Mouse (Mus musculus): ENCODE results near the gene Jph2.
A peak's percentile ranks its signal among the peaks of the same experiment; 100 is the strongest.

Gene Jph2

DNA sequence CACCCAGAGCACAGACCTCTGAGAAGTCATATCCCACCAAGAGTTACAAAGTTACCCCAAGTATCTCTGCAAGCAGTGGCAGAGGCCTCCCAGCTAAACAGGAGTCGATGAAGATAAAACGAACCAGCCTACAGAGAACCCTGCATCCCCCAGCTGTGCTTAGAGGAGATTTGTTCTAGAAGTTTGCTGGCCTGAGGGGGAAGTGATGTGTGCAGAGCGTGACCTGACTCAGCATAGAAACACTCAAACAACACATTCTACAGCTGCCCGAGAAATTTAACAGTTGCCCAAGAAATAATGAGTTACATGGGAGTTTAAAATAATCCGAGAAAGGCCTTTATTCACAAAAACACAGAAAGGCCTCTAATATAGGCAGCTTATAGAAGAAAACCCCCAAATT lies 39.1 kb downstream of the Jph2 start:
- DNase-seq = no peak

DNA sequence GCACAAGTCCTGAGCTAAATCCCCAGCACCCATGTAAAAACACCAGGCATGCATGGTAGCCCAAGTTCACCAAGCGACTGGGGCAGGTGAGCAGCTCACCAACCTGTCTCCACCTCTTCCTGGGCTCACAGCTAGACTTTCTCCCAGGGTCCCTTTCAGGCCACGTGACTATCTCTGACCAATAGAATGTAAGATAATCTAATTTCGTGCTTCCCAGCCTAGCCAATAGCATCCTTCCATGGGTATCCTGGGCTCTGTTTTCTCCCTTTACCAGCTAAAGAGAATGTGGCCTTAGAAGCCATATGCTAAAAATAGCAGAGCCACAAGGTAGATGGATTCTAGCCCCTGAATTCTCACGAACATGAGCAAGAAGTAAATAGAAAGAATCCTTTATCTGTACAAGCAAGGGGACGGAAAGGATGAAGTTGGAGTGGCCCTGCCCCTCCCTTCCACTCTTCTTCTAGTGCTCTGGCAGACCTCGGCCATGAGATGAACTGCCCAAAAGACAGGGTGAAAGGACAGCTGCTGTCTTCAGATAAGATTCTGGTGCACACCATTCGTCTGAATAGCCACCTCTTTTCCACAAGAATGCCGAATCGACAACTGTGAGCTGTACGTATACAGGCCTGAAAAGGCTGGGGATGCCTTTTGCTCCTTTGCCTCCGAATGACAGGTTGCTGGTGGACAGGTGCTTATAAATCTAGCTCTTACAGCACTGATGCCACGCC lies 41.5 kb downstream of the Jph2 start:
- no peak for DNase-seq

DNA sequence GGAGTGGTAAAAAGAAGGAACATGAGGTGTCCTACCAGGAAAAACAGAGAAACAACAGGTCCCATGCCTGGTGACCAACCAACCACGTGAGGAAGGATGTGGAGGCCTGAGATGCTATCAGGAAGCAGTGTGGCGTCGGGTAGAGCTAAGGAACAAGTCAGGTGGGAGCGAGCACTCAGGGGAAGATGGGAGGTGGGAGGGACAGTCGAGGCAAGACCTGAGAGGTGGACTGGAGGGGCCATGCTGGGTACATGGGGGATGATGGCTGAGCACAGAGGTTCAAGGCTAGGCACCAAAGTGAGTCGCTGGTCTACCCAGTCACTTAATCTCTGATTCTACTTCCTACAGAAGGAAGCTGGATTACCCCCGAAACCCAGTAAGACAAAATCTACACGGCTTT lies 42.1 kb downstream of the Jph2 start:
- no peak for DNase-seq

DNA sequence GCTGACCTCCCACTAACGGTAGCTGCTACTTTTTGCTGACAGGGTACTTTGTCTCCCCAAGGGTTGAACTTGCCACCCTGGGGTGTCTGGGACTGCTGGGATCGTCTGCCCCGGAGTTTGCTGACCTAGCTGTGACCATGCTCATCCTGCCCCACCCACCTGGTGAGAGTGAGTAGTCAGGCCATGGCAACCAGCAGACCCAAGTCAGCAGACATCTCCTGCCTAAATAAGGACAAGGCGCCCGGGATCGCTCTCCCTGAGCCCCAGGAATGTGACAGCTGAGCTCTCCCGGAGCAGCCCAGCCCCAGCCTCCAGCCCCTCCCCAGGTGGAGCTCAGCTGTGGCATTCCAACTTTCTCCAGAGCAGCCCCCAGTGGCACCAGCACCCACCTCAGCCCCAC lies 44.1 kb downstream of the Jph2 start:
- DNase-seq = no peak

DNA sequence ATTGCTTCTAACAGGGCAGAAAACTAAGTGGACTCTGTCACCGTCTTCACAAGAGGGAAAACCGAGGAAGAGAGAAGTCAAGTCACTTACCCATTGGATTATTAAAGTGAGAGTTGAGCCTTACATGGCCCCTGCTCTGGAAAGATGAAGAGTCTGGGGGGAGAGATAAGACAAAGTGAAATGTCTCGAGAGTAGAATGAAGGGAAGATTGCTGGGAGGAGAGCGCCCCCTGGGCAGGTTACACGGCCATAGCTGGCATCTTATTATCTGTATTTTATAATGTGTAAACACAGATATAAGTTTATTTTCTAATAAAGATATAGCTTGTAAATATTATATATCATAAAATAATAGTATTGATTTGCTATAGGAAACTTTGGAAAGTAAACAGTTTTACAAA lies 47.4 kb downstream of the Jph2 start:
- no peak for DNase-seq

DNA sequence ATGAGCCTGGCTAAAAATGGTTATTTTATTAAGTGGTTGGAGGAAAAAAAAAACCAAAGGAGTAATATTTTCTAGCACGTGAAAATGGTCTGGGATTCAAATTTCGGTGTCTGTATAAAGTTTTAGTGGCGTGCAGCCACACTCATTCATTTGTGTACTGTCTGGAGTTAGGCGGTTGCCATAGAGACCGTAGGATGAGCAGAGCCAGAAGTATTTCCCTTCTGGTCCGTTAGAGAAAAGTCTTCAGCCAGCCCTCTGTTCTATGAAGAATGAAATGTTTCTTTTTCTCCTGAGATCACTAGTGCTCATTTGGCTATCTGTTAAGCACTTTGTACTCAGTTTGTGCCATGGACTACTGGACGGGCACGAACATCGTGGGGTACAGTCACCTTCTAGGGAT lies 48.4 kb downstream of the Jph2 start:
- no peak for DNase-seq

DNA sequence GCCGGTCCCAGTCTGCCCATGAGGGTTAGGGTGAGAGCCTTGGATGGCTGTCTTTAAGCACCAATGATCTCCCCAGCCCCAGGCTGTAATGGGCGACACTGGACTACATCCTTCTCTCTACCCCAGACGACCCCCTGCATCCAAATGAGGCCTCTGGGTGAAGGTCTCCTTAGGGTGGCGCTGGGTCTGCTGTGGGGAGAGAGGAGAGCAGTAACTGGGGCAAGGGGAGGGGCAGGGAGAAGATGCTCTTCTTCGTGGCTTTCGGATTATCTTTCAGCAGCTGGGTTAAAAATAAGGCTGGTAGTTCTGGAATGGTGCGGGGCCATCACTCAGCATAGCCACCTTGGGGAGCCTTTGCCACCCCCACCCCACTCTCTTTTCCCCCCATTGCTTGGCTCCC lies 49.1 kb downstream of the Jph2 start:
- DNase-seq = no peak

DNA sequence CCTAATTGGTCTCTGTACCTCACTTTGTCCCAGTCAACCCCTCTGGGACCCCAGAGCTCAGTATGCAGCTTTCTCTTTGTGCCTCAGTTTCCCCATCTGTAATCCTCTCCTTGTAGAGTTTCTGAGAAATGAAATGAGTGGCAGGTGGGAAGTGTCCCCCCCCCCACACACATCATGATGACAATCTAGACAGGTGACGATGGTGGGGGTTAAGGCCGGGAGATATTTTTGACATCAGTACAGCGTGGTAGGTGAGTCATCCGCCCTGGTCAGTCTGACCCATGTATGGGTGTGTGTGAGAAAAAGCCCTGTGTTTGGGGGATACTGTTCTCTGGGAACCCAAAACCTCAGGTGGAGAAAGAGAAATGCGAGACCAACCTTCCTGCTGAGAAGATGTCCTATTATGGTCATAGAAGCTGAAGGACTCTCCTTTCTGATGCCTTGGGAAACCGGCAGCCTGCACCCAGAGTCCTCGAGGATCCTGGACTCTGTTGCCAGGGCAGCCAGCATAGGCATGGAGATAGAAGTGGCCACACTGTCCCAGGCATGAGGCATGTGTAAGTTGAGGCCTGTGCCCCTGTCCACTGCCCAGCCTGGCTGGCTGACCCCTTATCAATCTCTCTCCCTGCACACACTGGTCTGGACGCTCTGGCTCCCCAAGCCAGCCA lies 50.1 kb downstream of the Jph2 start:
- no peak for DNase-seq

DNA sequence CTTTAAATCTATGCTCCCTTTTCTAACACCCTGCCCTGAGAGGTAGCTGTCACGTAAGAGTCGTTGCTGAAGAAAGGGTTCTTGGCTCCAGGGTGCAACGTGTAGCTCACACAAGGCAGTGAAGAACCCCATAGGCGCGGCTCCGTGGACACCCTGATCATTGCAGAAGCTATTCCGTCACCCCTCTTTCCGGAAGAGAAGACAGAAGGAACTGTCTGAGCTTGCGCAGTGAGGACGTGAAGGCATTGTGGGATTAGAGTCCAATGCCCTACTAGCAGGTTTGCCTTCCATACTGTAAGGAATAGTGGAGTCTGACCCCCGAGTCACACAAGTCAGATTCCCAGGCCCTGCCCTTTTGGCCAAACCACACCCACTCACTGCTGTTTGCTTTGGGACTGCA lies 51.3 kb downstream of the Jph2 start:
- no peak for DNase-seq

DNA sequence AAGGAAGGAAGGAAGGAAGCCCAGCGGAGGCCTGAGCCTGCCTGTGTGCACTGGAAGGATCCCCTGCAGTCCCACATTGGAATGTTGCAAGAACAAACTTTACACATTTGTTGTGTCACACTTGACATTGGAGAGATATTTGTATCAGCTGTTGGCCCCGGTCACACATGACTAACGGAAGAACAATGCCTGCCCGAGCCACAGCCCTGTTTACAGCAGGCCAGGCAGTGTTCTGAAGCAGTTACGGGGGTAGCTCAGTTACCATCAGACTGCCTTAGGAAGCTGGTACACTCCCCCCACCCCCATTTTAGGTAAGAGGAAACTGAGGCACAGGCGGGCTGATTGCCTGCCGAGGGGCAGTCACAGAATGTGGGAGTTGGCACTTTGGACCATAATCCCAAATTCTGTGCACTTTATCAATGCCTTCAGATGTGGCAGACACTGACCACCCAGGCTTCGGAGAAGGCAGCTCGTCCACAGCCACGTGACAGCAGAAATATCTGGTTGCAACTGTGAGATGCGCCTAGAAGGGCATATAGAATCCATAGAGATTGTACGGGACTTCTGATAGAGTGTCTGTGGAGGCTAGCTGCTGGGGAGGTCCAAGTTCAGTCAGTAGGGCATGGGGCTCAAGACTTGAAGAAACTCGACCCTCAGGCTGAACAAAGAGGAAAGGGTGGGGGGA lies 52.7 kb downstream of the Jph2 start:
- no peak for DNase-seq

DNA sequence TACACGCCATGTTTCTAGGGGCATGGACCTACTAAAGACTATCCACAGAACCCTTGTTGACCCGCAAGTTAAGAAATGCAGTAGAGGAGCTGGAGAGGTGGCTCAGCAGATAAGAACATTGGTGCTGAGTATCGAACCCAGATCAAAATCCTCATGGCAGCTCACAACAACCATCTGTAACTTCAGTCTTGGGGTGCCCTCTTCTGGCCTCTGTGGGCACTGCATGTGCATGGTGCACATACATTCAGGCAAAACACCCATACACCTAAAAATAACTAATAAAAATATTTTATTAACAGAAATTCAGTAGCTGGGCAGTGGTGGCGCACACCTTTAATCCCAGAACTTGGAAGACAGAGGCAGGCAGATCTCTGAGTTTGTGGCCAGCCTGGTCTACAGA lies 54.1 kb downstream of the Jph2 start:
- peak; percentile 22 to 43 for DNase-seq

DNA sequence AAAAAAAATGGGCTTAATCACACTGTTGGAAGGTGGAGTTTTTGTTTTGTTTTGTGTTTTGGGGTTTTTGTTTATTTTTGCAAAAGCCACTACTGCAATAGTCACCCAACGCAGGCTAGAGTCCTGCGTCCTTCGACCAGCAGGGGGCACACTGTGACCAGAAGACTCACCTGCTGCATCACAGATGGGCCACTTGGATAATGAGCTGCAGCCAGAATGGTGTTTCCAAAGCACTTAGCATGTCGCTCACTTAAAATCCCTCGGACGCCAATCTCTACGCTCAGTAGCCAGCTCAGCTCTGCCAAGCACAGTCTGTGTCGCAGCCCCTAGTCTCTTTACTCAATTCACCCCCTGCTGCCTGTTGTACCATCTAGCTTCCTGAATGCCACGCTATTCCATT lies 57.5 kb downstream of the Jph2 start:
- peak; percentile 64 to 82 for DNase-seq

DNA sequence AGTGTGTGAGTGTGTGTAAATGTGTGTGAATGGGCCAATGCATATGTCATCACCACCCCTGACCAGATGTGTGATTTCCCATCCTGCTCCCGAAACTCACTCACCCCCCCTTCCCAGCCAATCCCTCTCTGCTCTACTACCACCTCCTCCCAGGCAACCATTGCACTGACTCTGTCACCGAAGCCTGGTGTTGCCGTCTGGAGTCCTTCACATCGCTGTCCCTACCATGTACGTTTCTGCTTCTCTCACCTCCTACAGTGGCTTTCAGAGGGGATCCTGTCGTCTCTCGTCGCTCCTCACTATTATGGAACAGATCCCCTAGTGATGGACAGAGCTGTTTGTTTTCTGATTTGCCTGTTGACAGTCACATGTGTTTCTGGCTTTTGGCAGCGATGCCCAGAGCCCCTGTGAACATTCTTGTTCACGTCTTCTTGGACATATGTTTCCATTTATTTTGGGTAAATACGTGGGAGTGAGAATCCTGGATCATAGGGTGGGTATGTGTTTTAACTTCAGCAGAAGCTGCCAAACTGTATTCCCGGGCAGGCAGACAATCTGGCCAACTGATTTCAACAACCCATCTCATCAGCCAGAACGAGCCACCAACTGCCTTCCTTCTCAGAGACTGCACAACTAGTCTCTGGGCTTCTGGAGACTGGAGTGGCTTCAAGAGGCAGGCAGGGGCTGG lies 65.3 kb downstream of the Jph2 start:
- DNase-seq = peak in 1 of 2 experiments; percentile 17

DNA sequence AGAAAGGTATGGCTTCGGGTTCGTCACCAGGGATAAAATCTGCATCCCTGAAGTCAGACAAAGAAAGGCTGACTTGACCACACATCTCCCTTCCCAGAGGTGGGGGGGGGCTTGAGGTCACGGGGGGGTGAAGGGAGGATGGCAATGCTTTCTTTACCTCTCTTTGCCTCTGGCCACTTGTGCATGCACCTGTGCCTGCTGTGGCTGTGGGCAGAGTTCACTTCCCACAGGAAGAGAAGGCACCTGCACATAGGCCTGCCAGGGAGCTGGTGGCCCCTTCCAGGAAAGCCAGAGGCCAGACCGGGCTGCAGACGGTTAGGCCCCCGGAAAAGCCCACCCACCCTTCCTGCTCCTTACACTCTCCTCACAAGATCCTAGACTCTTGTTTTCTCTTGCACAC lies 66.4 kb downstream of the Jph2 start:
- DNase-seq = no peak

DNA sequence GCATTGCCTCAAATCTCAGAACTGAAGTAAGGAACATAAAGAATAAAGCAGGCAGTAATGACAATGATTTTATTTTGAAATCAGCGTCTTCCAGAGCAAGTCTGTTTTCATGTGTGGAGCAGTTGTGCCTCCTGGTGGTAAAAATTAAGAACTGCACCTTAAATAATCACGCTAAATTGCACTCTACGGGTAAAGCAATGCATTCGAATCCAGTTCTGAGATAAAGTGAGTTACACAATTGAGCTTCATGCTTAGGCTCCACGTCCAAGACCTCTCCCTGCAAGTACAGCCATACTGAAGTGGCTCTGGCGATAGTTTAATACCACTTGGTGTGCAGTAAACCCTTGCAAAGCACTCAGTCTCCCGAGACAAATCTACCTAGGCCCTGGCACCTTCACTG lies 67.1 kb downstream of the Jph2 start:
- DNase-seq = peak; percentile 22 to 29

DNA sequence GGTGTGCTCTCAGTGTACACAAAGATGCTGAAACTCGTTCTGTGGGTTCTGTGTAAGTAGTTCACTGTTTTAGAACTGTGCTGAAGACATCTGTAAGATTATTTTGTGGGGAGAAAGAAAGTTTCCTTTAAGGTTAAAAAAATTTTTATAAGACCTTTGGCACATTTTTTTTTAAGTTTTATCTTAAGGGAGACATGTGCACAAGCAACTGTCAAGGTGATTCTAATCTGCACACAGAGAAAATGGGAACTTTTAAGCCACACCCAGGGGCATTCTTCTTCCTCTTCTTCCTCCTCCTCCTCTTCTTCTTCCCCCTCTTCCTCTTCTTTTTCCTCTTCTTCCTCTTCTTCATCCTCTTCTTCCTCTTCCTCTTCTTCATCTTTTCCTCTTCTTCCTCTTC lies 74.6 kb downstream of the Jph2 start:
- DNase-seq = no peak

DNA sequence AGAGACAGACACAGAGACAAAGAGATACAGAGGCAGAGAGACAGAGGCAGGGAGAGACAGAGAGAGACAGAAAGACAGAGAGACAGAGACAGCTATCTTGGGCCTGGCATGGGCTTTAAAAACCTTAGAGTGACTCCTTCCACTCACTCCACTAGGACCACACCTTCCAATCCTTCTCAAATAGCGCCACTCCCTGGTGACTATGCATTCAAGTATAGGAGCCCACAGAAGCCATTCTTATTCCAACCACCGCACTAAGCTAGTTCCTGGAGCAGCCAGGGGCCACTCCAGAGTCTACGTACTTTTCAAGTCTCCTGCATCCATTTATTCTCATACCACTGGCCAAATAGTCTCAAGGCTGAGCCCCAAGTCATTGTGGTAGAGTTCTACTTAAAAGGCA lies 79.0 kb downstream of the Jph2 start:
- DNase-seq = no peak

DNA sequence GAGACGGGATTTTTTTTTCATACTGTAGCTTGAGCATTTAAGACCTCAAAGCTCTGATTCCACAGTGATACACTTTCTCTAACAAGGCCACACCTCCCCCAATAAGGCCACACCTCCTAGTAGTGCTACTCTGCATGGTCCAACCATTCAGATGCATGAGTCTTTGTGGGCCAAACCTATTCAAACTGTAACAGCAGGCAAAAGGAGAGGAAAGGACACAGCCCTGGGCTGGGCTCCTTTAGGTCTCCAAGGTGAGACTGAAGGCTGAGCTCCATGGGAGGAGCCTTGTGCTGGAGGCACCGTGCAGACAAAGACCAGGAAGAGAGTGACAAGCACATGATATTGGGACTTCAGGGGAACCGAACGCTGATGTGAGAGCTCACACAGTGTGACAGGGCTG lies 80.5 kb downstream of the Jph2 start:
- DNase-seq = no peak

DNA sequence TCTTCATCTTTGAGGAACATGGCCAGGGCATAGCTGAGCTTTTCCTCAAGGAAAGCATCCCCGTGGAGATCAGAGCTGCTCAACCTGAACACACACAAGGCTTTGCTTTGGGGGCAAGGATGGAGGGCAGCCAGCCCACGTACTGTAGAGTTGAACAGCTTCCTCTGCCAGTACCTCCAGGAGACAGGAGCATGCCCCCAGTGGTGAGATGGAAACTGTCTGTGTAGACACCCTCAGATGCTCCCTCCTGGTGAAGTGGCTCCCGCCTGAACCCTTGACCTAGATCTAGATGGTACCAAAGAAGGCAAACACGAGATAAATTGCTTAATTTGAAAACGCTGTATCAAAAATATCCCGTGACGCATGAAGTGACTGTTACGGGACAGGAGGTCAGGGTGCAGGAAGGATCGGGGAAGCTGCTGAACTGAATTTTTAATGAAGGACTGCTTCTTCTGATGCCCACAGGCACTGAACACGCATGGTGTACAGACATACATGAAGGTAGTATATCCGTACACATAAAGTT lies 87.6 kb downstream of the Jph2 start:
- no peak for DNase-seq

DNA sequence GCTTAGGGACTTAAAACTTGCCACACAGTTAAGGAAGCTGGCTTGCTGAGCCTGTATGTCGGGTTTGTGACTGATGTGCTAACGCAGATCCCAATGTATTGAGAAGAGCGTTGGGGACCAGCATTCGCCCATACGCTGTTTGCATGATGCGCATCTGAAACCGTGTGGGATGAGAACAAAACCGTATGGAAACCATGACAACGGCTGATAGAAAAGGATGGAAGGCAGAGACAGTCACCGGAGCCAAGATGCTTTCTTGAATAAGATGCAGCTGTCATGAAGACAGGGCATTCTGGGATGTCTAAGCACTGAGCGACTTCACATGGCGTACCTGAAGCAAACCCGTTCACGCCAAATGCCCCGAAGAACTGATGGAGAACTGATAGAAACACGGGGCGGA lies 88.4 kb downstream of the Jph2 start:
- DNase-seq = no peak

DNA sequence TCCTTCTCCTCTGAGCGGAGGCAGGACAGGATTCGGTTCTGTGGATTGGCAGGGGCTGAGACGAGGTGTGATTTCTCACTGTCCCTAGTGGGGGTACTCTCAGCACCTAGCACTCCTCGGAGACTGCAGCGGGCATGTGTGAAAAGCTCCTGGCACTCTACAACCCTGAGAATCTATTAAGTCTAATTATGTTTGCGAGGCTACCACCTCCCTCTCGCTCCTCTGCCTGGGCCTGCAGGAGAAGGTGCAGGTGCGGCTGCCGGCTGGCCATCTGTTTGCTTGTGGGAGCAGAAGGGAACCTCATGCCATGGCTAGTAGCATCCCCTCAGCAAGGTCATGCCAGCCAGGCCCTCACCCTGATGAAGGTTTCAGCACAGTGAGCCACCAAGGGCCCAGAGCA lies 94.8 kb downstream of the Jph2 start:
- DNase-seq = peak; percentile 69 to 80

DNA sequence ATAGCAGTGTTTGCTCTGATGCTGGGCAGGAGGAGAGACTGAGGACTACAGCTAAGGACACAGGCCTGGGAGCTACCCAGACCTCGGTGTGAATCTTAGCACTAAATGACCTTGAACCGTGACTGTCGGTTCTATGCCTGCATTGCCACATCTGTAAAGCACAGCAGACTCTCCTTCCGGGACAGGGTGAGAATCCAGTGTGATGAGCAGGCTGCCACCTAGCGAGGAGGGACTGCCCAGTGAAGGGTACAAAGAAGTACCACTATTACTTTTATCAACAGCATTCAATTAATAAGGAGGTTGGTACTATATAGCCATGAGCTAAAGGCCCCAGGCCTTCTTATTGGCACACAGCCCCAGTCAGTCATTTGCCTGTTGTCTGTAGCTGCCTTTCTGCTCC lies 96.2 kb downstream of the Jph2 start:
- DNase-seq = no peak
